8 mouse cellular contexts compared by ENCODE assay signal in genomic region chr6:83411635-83412361, GRCm38 (mm10). TPM values are rescaled to one million over a fixed set of nuclear protein-coding genes. Genes with fewer than 3 reads are reported as not detected.
DNase-seq lines count a peak whose midpoint lies in the region; ATAC-seq lines count a peak whose summit lies in the region.

No protein-coding gene starts in this region.

- peaks cover 18% of the 10 kb centered on the region; the same call in 1 of the 2 replicates for H3K36me3 ChIP-seq in heart, embryonic 13.5 days
- H3K36me3 ChIP-seq in heart, embryonic 10.5 days, result peaks cover 19% of the 10 kb centered on the region
- no peaks in the 10 kb centered on the region for H3K36me3 ChIP-seq in liver, embryonic 16.5 days (ENCODE audit: control insufficient read depth, insufficient read depth)

- H3K27ac ChIP-seq in heart, embryonic 13.5 days (replicated peaks), result 0 out of 2 replicates have a peak overlapping the region, but pooled peaks have one; percentile 2
- H3K27ac ChIP-seq in heart, embryonic 10.5 days, result no peak overlapping the region
- no peak overlapping the region for H3K27ac ChIP-seq in liver, embryonic 16.5 days (ENCODE audit: low read length)

- peaks cover 82% of the 10 kb centered on the region for H3K4me1 ChIP-seq in heart, embryonic 13.5 days
- peaks cover 53% of the 10 kb centered on the region for H3K4me1 ChIP-seq in heart, embryonic 10.5 days
- peaks cover 49% of the 10 kb centered on the region for H3K4me1 ChIP-seq in liver, embryonic 16.5 days (ENCODE audit: control insufficient read depth, low read depth, low read length)

- H3K4me2 ChIP-seq in heart, embryonic 13.5 days, result no peak overlapping the region
- H3K4me2 ChIP-seq in liver, embryonic 16.5 days (ENCODE audit: low read depth, low read length), result no peak overlapping the region

- peak overlapping the region; percentile 25; the same call in 1 of the 2 replicates for H3K9ac ChIP-seq in heart, embryonic 13.5 days
- no peak overlapping the region for H3K9ac ChIP-seq in liver, embryonic 16.5 days (ENCODE audit: low read depth, low read length)

- WGBS in heart, embryonic 13.5 days, result 72% methylated on average over 9 of the region's 9 CpGs
- 72% methylated on average over 9 of the region's 9 CpGs for WGBS in heart, embryonic 10.5 days
- WGBS in liver, embryonic 16.5 days (ENCODE audit: insufficient replicate concordance), result 62% methylated on average over 9 of the region's 9 CpGs

- no peaks in the 10 kb centered on the region for H3K9me3 ChIP-seq in heart, embryonic 13.5 days
- H3K9me3 ChIP-seq in heart, embryonic 10.5 days, result no peaks in the 10 kb centered on the region
- no peaks in the 10 kb centered on the region for H3K9me3 ChIP-seq in liver, embryonic 16.5 days (replicated peaks; ENCODE audit: control insufficient read depth, low read length)

- no peak for ATAC-seq in heart, embryonic 13.5 days (ENCODE audit: extremely low read depth, insufficient number of reproducible peaks, low FRiP score, low TSS enrichment)
- peak; percentile 30; the same call in 1 of the 2 replicates for ATAC-seq in liver, embryonic 16.5 days (ENCODE audit: low read depth)
- no peak for ATAC-seq in monocyte, adult 5-6 weeks (replicated peaks; ENCODE audit: insufficient number of reproducible peaks, low FRiP score, low TSS enrichment, poor library complexity, severe bottlenecking)

- H3K27me3 ChIP-seq in heart, embryonic 13.5 days (replicated peaks), result no peaks in the 10 kb centered on the region
- no peaks in the 10 kb centered on the region for H3K27me3 ChIP-seq in heart, embryonic 10.5 days (ENCODE audit: insufficient read depth, poor library complexity, severe bottlenecking)
- H3K27me3 ChIP-seq in liver, embryonic 16.5 days (ENCODE audit: control insufficient read depth, insufficient read depth, low read depth, low read length), result no peaks in the 10 kb centered on the region

- no peak overlapping the region for H3K4me3 ChIP-seq in heart, embryonic 13.5 days
- no peak overlapping the region for H3K4me3 ChIP-seq in heart, embryonic 10.5 days
- H3K4me3 ChIP-seq in liver, embryonic 16.5 days (ENCODE audit: low read depth, low read length), result no peak overlapping the region

- DNase-seq in heart, embryonic 10.5 days (ENCODE audit: low spot score), result no peak
- peak; percentile 46 to 60 for DNase-seq in spleen, postnatal 36 days (ENCODE audit: low spot score in 2 of 2)
- no peak for DNase-seq in spleen, postnatal 14 days (ENCODE audit: low spot score in 2 of 2)
- peak; percentile 65 for DNase-seq in thymus, postnatal 4 days
- DNase-seq in adrenal gland, postnatal 25 days, result no peak

RNA-seq across cellular contexts. Expression of gene Tet3, which starts 47.1 kb away (rescaled TPM):
- 27.7 and 30.6 TPM in 2 replicates for polyA plus RNA-seq in heart, embryonic 13.5 days (2015; fragmentation: Nextera tagmentation; extraction: Ambion mirVana)
- 29.8 and 31.3 TPM in 2 replicates for polyA plus RNA-seq in heart, embryonic 10.5 days (2016; fragmentation: Nextera tagmentation; extraction: Ambion mirVana)
- 9.3 and 13.7 TPM in 2 replicates for polyA plus RNA-seq in liver, embryonic 16.5 days (2015; fragmentation: Nextera tagmentation; extraction: Ambion mirVana)
- 38.5 and 52.6 TPM in 2 replicates for total RNA-seq in adrenal gland, postnatal 25 days (2021)
- total RNA-seq in monocyte, adult 5-6 weeks (2017), result 11.6 to 26.4 TPM (median 11.9 TPM) in 3 replicates

Comparison
In these comparisons a context has a peak if more than half of its experiments do, and no peak if none do; other contexts are left out.
1. DNase-seq: peak in spleen, postnatal 36 days (2 of 2) and thymus, postnatal 4 days (single experiment); none in heart, embryonic 10.5 days (single experiment), spleen, postnatal 14 days (0 of 2) and adrenal gland, postnatal 25 days (single experiment).